Mouse (Mus musculus) CD4-positive, CD25-positive, alpha-beta regulatory T cell, adult 4 months (primary cell): ENCODE data around the gene Accsl. TPM values are rescaled to one million over a fixed set of nuclear protein-coding genes. Genes with fewer than 3 reads are reported as not detected.

Experiments used
- ATAC-seq: one replicate; pipeline ENCODE4 v1.8.0; 2017
- polyA plus RNA-seq, 2 experiments: library from polyadenylated mRNA; unstranded; fragments of 100-300 nt; shearing (Covaris generic); gene quantifications; one replicate each; pipeline ENCODE4 v1.2.1; 2017

Accsl gene
- polyA plus RNA-seq, 2 experiments from 2014 or later = not detected

DNA sequence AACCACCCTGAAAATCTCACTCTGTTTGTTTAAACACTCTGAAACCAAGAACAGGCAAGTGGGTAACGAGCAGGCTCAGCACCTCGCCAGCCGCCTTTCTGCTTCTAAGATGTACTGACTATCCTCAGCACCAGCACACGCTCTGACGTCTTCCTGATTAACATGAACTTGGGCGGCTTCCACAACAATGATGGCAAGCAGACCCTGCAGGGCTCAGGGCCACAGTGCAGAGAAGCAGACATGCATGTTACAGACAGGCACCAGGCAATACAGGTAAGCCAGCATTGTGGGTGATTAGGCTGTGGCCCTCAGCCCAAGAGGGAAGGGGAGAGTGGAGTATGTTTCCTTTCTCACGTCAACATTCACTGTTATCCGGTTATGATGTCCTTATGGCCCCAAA lies 61.5 kb downstream of the Accsl start:
- no peak for ATAC-seq

DNA sequence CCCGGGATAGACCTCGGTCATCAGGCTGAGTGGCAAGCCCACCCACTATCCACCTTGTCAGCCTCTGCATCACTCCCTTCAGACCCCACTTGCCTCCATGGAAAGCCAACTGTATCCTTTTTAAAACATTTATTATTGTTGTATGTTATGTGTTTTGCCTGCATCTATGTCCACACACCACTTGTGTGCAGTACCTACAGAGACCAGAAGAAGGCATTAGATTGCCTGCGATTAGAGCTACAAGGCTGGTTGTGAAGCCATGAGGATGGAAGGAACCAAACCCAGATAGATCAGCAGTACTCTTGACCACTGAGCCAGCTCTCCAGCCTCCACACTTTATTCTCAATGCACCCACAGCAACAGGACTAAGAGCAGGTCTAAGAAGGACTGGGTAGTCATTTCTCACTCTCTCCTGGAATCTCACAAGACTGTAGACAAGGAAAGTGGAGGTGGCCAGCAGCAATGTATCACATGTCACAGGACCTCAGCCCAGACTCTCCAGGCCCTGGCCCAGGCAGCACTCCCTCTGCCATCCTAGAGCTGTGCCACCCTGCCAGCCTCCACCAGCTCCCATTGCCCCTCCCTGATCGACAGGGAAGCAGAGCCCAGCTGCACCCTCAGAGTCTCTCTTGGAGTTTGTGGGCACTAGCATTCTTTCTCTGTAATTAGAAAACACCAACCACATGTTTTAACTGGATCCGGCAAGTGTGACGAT lies 62.3 kb downstream of the Accsl start:
- ATAC-seq = no peak

DNA sequence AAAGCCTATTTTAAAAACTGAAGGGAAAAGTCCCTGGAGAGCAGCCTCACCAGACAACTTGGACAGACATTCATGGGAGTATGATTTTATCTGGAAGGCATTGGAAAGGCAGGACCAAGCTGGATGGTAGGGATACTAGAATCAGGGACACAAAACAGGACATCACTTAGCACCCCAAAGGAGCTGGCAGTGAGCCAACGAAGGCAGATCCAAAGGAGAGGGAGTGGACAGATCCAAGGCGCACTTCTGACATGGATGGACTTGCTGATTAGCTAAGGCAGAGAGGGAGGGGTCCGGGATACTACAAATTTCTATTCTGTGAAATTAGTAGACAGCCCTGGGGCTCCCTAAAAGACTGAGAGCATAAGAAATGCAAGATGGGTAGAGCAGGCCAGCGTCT lies 63.4 kb downstream of the Accsl start:
- no peak for ATAC-seq

Other genes starting within 250 kb of the Accsl start
- gene Alx4, start 226.8 kb downstream of the Accsl start, polyA plus RNA-seq = not detected
- 10 to 100 TPM; 16.0 to 18.3 TPM for gene Ext2, start 46.6 kb downstream of the Accsl start, polyA plus RNA-seq
- gene Accs, start 19.2 kb downstream of the Accsl start, polyA plus RNA-seq = 10 to 100 TPM; 11.7 to 21.4 TPM
- not detected for gene Gm13889, start 88.0 kb upstream of the Accsl start, polyA plus RNA-seq
- gene Gm27027, start 127.2 kb upstream of the Accsl start, polyA plus RNA-seq = not detected
- 10 to 100 TPM; 55.1 to 70.7 TPM for gene Alkbh3, start 141.7 kb upstream of the Accsl start, polyA plus RNA-seq